Mouse (Mus musculus) liver, adult 10 weeks (tissue): ENCODE data around the gene Arhgef28. TPM values are rescaled to one million over a fixed set of nuclear protein-coding genes. Genes with fewer than 3 reads are reported as not detected.

Source experiments
- polyA plus RNA-seq: library from polyadenylated mRNA; stranded (reverse); fragments of 350-450 nt; fragmentation: Illumina TruSeq; extraction: RNeasy Lipid Tissue Mini Kit (QIAGEN cat#74804); gene quantifications from one replicate; pipeline ENCODE4 v1.2.3, GENCODE M21; 2014; ENCODE audit warnings: low read depth, low replicate concordance

The Arhgef28 gene
- not detected for polyA plus RNA-seq

GRCm38 (mm10) chr13:98205771-98206545 lies at the start of gene Arhgef28:
Arhgef28 (minus strand) TSS chr13:98206439.

Other genes starting within 250 kb of the Arhgef28 start
- 5.2 TPM for gene Utp15, start 56.6 kb upstream of the Arhgef28 start, polyA plus RNA-seq
- gene Ankra2, start 56.6 kb upstream of the Arhgef28 start, polyA plus RNA-seq = 14.5 TPM
- gene Gm21976, start 73.4 kb upstream of the Arhgef28 start, polyA plus RNA-seq = not detected
- 375 TPM for gene Btf3, start 110.6 kb upstream of the Arhgef28 start, polyA plus RNA-seq
- gene Foxd1, start 147.8 kb upstream of the Arhgef28 start, polyA plus RNA-seq = not detected